Mouse (Mus musculus) myocyte (in vitro differentiated cells): Measurements from ENCODE around the gene Nanos2. TPM values are rescaled to one million over a fixed set of nuclear protein-coding genes. Genes with fewer than 3 reads are reported as not detected.
A peak's percentile ranks its signal among the peaks of the same experiment; 100 is the strongest.

ENCODE experiments used
- H3K27me3 ChIP-seq: one replicate; pipeline ENCODE4 v1.6.1; 2011; ENCODE audit not compliant: control insufficient read depth, insufficient read depth, insufficient read length
- H3K36me3 ChIP-seq: one replicate; pipeline ENCODE4 v1.6.1; 2011; ENCODE audit not compliant: control insufficient read depth, insufficient read depth
- H3K4me2 ChIP-seq: one replicate; pipeline ENCODE4 v1.6.1; 2011; ENCODE audit warnings: low read depth, control low read depth
- H3K4me3 ChIP-seq: one replicate; pipeline ENCODE4 v1.5.1; 2011; ENCODE audit warnings: mild to moderate bottlenecking, control low read depth, moderate library complexity
- H3K79me2 ChIP-seq: one replicate; pipeline ENCODE4 v1.6.1; 2011; ENCODE audit not compliant: control insufficient read depth, insufficient read depth
- H3ac ChIP-seq: one replicate; pipeline ENCODE4 v1.6.1; 2011; ENCODE audit not compliant: control insufficient read depth, insufficient read length
- CEBPB ChIP-seq: IDR thresholded peaks from 2 replicates; pipeline ENCODE4 v1.6.1; 2011; ENCODE audit warnings: mild to moderate bottlenecking, moderate library complexity; ENCODE audit not compliant: poor library complexity, insufficient read depth, severe bottlenecking
- E2F4 ChIP-seq: IDR thresholded peaks from one replicate; pipeline ENCODE4 v1.6.1; 2011; ENCODE audit warnings: mild to moderate bottlenecking, control low read depth, moderate library complexity; ENCODE audit not compliant: insufficient read depth
- MAX ChIP-seq: IDR thresholded peaks from one replicate; pipeline ENCODE4 v1.6.1; 2011; ENCODE audit warnings: low read depth, mild to moderate bottlenecking, control low read depth
- MYOD1 ChIP-seq, 3 experiments: IDR thresholded peaks; one replicate each; pipeline ENCODE4 v1.6.1; 2011; ENCODE audit warnings: control low read depth in 2 of 3, low read depth in 2 of 3, mild to moderate bottlenecking in 2 of 3, moderate library complexity in 1 of 3; ENCODE audit not compliant: insufficient read length in 2 of 3, control insufficient read depth in 1 of 3
- MYOG ChIP-seq, 3 experiments: IDR thresholded peaks; one replicate each; pipeline ENCODE4 v1.6.1; 2011; ENCODE audit warnings: control low read depth in 2 of 3, low read depth in 2 of 3, mild to moderate bottlenecking in 2 of 3; ENCODE audit not compliant: insufficient read length in 2 of 3, control insufficient read depth in 1 of 3, insufficient read depth in 1 of 3
- POLR2A ChIP-seq: IDR thresholded peaks from one replicate; pipeline ENCODE4 v1.6.1; 2011; ENCODE audit warnings: low read depth, mild to moderate bottlenecking, control low read depth, moderate library complexity; ENCODE audit not compliant: insufficient read length
- POLR2AphosphoS2 ChIP-seq: IDR thresholded peaks from one replicate; pipeline ENCODE4 v1.6.1; 2011; ENCODE audit warnings: low read depth, control low read depth; ENCODE audit not compliant: insufficient read length
- REST ChIP-seq: IDR thresholded peaks from one replicate; pipeline ENCODE4 v1.6.1; 2011; ENCODE audit warnings: mild to moderate bottlenecking, control low read depth, moderate library complexity; ENCODE audit not compliant: insufficient read depth, insufficient read length
- SRF ChIP-seq: IDR thresholded peaks from one replicate; pipeline ENCODE4 v1.6.1; 2011; ENCODE audit warnings: low read depth; ENCODE audit not compliant: control insufficient read depth, insufficient read length
- TCF12 ChIP-seq: IDR thresholded peaks from one replicate; pipeline ENCODE4 v1.6.1; 2011; ENCODE audit warnings: mild to moderate bottlenecking, control low read depth; ENCODE audit not compliant: poor library complexity, insufficient read depth, severe bottlenecking
- TCF3 ChIP-seq: IDR thresholded peaks from one replicate; pipeline ENCODE4 v1.6.1; 2011; ENCODE audit warnings: low read depth, control low read depth; ENCODE audit not compliant: insufficient read length
- USF1 ChIP-seq: IDR thresholded peaks from one replicate; pipeline ENCODE4 v1.6.1; 2011; ENCODE audit warnings: low read depth, mild to moderate bottlenecking, control low read depth, moderate library complexity
- polyA plus RNA-seq: library from polyadenylated mRNA; unstranded; fragments of >200 nt; fragmentation: generic; extraction: Trizol; gene quantifications from one replicate; pipeline ENCODE4 v1.2.1, GENCODE M21; 2012; ENCODE audit warnings: missing spikeins

Nanos2 gene
- polyA plus RNA-seq, 1 experiment: not detected

- Histone ChIP-seq H3K4me3 (no peak overlapping the region), H3ac (no peak overlapping the region)
- TF ChIP-seq USF1: no peak
- TF ChIP-seq MYOG (IDR thresholded peaks at IDR 0.05; ENCODE audit: control insufficient read depth in 1 of 3, insufficient read depth in 1 of 3, insufficient read length in 2 of 3, low read depth in 2 of 3): no peak
- TF ChIP-seq POLR2AphosphoS2: no peak
- no peak for TF ChIP-seq MYOD1 (IDR thresholded peaks at IDR 0.05; ENCODE audit: control insufficient read depth in 1 of 3, insufficient read length in 2 of 3, low read depth in 2 of 3)
- no peak for TF ChIP-seq MAX
- no peak for TF ChIP-seq SRF
- TF ChIP-seq REST: no peak
- TF ChIP-seq POLR2A: no peak
- no peak for TF ChIP-seq TCF3
- TF ChIP-seq TCF12: no peak
- no peak for TF ChIP-seq CEBPB
- TF ChIP-seq E2F4: no peak
Measured at GRCm38 (mm10) chr7:19022189-19022958, 35.2 kb downstream of the Nanos2 start.

GRCm38 (mm10) chr7:19023357-19023814, 36.2 kb downstream of the Nanos2 start, which contains the start of gene Foxa3:
TSS of gene Foxa3 (minus strand) at chr7:19023538.
- peak within 1 kb of the TSS; percentile 55 for H3K4me2 ChIP-seq
- TF ChIP-seq TCF3 (no peak), SRF (no peak), CEBPB (no peak), POLR2A (no peak), MYOD1 (IDR thresholded peaks at IDR 0.05; ENCODE audit: control insufficient read depth in 1 of 3, insufficient read length in 2 of 3, low read depth in 2 of 3) (no peak), MYOG (IDR thresholded peaks at IDR 0.05; ENCODE audit: control insufficient read depth in 1 of 3, insufficient read depth in 1 of 3, insufficient read length in 2 of 3, low read depth in 2 of 3) (no peak), REST (no peak), E2F4 (no peak), USF1 (no peak), POLR2AphosphoS2 (no peak), TCF12 (no peak), MAX (no peak)
- no peaks in the 10 kb centered on the region for H3K36me3 ChIP-seq

More at GRCm38 (mm10) chr7:19022189-19022958, 35.2 kb downstream of the Nanos2 start:
- Histone ChIP-seq H3K27me3 (peaks cover 3% of the 10 kb centered on the region), H3K36me3 (no peaks in the 10 kb centered on the region), H3K4me2 (no peak overlapping the region), H3K79me2 (peaks cover 17% of the 10 kb centered on the region)

GRCm38 (mm10) chr7:19024096-19024506, 36.9 kb downstream of the Nanos2 start, which contains the start of gene Sympk:
TSS of gene Sympk (plus strand) at chr7:19024377.
- Histone ChIP-seq H3K36me3 (no peaks in the 10 kb centered on the region), H3K79me2 (peaks cover 20% of the 10 kb centered on the region), H3K4me3 (peak within 1 kb of the TSS; percentile 60), H3ac (peak within 1 kb of the TSS; percentile 77), H3K27me3 (peaks cover 3% of the 10 kb centered on the region), H3K4me2 (peak within 1 kb of the TSS; percentile 91)
- TF ChIP-seq POLR2AphosphoS2: peak; percentile 71
- TF ChIP-seq POLR2A: peak; percentile 77
- TF ChIP-seq TCF3: no peak

More at GRCm38 (mm10) chr7:19023357-19023814, 36.2 kb downstream of the Nanos2 start, which contains the start of gene Foxa3:
- Histone ChIP-seq H3K27me3 (peaks cover 3% of the 10 kb centered on the region), H3K4me3 (peak within 1 kb of the TSS; percentile 60), H3ac (peak within 1 kb of the TSS; percentile 77), H3K79me2 (peaks cover 20% of the 10 kb centered on the region)

- no peak for TF ChIP-seq MYOG (IDR thresholded peaks at IDR 0.05; ENCODE audit: control insufficient read depth in 1 of 3, insufficient read depth in 1 of 3, insufficient read length in 2 of 3, low read depth in 2 of 3)
- TF ChIP-seq USF1: no peak
- no peak for TF ChIP-seq SRF
- TF ChIP-seq REST: no peak
- no peak for TF ChIP-seq MAX
- no peak for TF ChIP-seq MYOD1 (IDR thresholded peaks at IDR 0.05; ENCODE audit: control insufficient read depth in 1 of 3, insufficient read length in 2 of 3, low read depth in 2 of 3)
- TF ChIP-seq TCF3: no peak
- TF ChIP-seq TCF12: no peak
- TF ChIP-seq CEBPB: no peak
- TF ChIP-seq E2F4: no peak
- no peak for TF ChIP-seq POLR2A
- TF ChIP-seq POLR2AphosphoS2: no peak
- Histone ChIP-seq H3K4me3 (peak overlapping the region; percentile 60), H3K79me2 (peaks cover 20% of the 10 kb centered on the region), H3K27me3 (peaks cover 3% of the 10 kb centered on the region), H3ac (peak overlapping the region; percentile 77), H3K4me2 (peak overlapping the region; percentile 91), H3K36me3 (peaks cover under 1% of the 10 kb centered on the region)
Measured at GRCm38 (mm10) chr7:19024581-19025255, 37.5 kb downstream of the Nanos2 start.
